ENCODE assay signal across 8 mouse cellular contexts in genomic region chr2:61803443-61804367, GRCm38 (mm10). TPM values are rescaled to one million over a fixed set of nuclear protein-coding genes. Genes with fewer than 3 reads are reported as not detected.
DNase-seq lines count a peak whose midpoint lies in the region; ATAC-seq lines count a peak whose summit lies in the region.

No protein-coding gene starts in this region.

- H3K4me1 ChIP-seq in heart, embryonic 12.5 days (replicated peaks) = peaks cover 30% of the 10 kb centered on the region
- peaks cover 10% of the 10 kb centered on the region for H3K4me1 ChIP-seq in hindbrain, embryonic 16.5 days (ENCODE audit: control insufficient read depth, insufficient read depth, low read depth, low read length)
- H3K4me1 ChIP-seq in midbrain, embryonic 13.5 days (replicated peaks) = peaks cover 28% of the 10 kb centered on the region

- H3K9me3 ChIP-seq in heart, embryonic 12.5 days (replicated peaks) = no peaks in the 10 kb centered on the region
- no peaks in the 10 kb centered on the region for H3K9me3 ChIP-seq in hindbrain, embryonic 16.5 days (ENCODE audit: control insufficient read depth, low read length)
- no peaks in the 10 kb centered on the region for H3K9me3 ChIP-seq in midbrain, embryonic 13.5 days

- 4% methylated on average over 29 of the region's 29 CpGs for WGBS in heart, embryonic 12.5 days
- 4% methylated on average over 29 of the region's 29 CpGs for WGBS in hindbrain, embryonic 16.5 days
- WGBS in midbrain, embryonic 13.5 days = 2% methylated on average over 29 of the region's 29 CpGs

- H3K4me2 ChIP-seq in heart, embryonic 12.5 days = peak overlapping the region; percentile 46
- H3K4me2 ChIP-seq in hindbrain, embryonic 16.5 days (ENCODE audit: low read length) = peak overlapping the region; percentile 17; the same call in 1 of the 2 replicates
- peak overlapping the region; percentile 19; the same call in 1 of the 2 replicates for H3K4me2 ChIP-seq in midbrain, embryonic 13.5 days (replicated peaks)

- intact Hi-C loops in heart, postnatal 25 days (cut with DNase I) = no loop called here

- H3K36me3 ChIP-seq in heart, embryonic 12.5 days = 0 out of 2 replicates have a peak, but pooled peaks cover 2% of the 10 kb centered on the region
- H3K36me3 ChIP-seq in hindbrain, embryonic 16.5 days (ENCODE audit: control insufficient read depth, insufficient read depth, low read length) = no peaks in the 10 kb centered on the region
- H3K36me3 ChIP-seq in midbrain, embryonic 13.5 days = peaks cover 2% of the 10 kb centered on the region; the same call in 1 of the 2 replicates

- H3K9ac ChIP-seq in heart, embryonic 12.5 days = no peak overlapping the region
- no peak overlapping the region for H3K9ac ChIP-seq in hindbrain, embryonic 16.5 days (ENCODE audit: low read depth, low read length)
- H3K9ac ChIP-seq in midbrain, embryonic 13.5 days (replicated peaks) = no peak overlapping the region

- H3K27me3 ChIP-seq in heart, embryonic 12.5 days (replicated peaks) = peaks cover 45% of the 10 kb centered on the region
- H3K27me3 ChIP-seq in hindbrain, embryonic 16.5 days (replicated peaks; ENCODE audit: control insufficient read depth, insufficient read depth, low read length) = peaks cover 37% of the 10 kb centered on the region
- peaks cover 77% of the 10 kb centered on the region for H3K27me3 ChIP-seq in midbrain, embryonic 13.5 days

- DNase-seq in heart, postnatal 25 days (ENCODE audit: low spot score) = no peak
- DNase-seq in CD4-positive helper T cell, adult 2 months (ENCODE audit: low read depth, low spot score) = peak; percentile 39
- peak; percentile 51 for DNase-seq in embryo, embryonic 10.5 days (ENCODE audit: low spot score)
- DNase-seq in spleen, postnatal 4 days (ENCODE audit: low spot score in 2 of 2) = no peak
- DNase-seq in urinary bladder, adult 2 months (ENCODE audit: low spot score) = no peak

- H3K4me3 ChIP-seq in heart, embryonic 12.5 days = peak overlapping the region; percentile 3; the same call in 1 of the 2 replicates
- H3K4me3 ChIP-seq in hindbrain, embryonic 16.5 days (ENCODE audit: low read length) = no peak overlapping the region; the same call in 1 of the 2 replicates
- H3K4me3 ChIP-seq in midbrain, embryonic 13.5 days (replicated peaks) = no peak overlapping the region

- no peak overlapping the region for H3K27ac ChIP-seq in heart, embryonic 12.5 days (ENCODE audit: poor library complexity, severe bottlenecking)
- no peak overlapping the region for H3K27ac ChIP-seq in hindbrain, embryonic 16.5 days (ENCODE audit: low read depth, low read length)
- no peak overlapping the region for H3K27ac ChIP-seq in midbrain, embryonic 13.5 days

- ATAC-seq in heart, embryonic 12.5 days (ENCODE audit: insufficient number of reproducible peaks, low FRiP score) = no peak; the same call in 1 of the 2 replicates
- no peak for ATAC-seq in hindbrain, embryonic 16.5 days
- ATAC-seq in midbrain, embryonic 13.5 days = peak; percentile 9; the same call in 1 of the 2 replicates

RNA-seq across cellular contexts. Expression of gene Tbr1, which starts 1.0 kb away (rescaled TPM):
- polyA plus RNA-seq in heart, embryonic 12.5 days (2016; fragmentation: Nextera tagmentation; extraction: Ambion mirVana) = not detected in 2 replicates
- total RNA-seq in heart, postnatal 25 days (2021) = not detected
- 0.45 and 1.4 TPM in 2 replicates for polyA plus RNA-seq in hindbrain, embryonic 16.5 days (2015; fragmentation: Nextera tagmentation; extraction: Ambion mirVana)
- 1.2 and 3.9 TPM in 2 replicates for polyA plus RNA-seq in midbrain, embryonic 13.5 days (2015; fragmentation: Nextera tagmentation; extraction: Ambion mirVana)
- 0.03 TPM in 1 of 2 replicates, not detected in the other for polyA plus RNA-seq in urinary bladder, adult 2 months (2012; rRNA removed)

Comparison
In these comparisons a context has a peak if more than half of its experiments do, and no peak if none do; other contexts are left out.
1. DNase-seq: peak in CD4-positive helper T cell, adult 2 months (single experiment) and embryo, embryonic 10.5 days (single experiment); none in heart, postnatal 25 days (single experiment), spleen, postnatal 4 days (0 of 2) and urinary bladder, adult 2 months (single experiment).
2. Peak in every context shown above with its lines, with median percentiles within 50 percentile points of each other: H3K4me2 ChIP-seq.